Mouse (Mus musculus): ENCODE data around the gene Traf3ip3. TPM values are rescaled to one million over a fixed set of nuclear protein-coding genes. Genes with fewer than 3 reads are reported as not detected.

Traf3ip3 gene
- polyA plus RNA-seq, 1 experiment: 0.19 TPM

DNA sequence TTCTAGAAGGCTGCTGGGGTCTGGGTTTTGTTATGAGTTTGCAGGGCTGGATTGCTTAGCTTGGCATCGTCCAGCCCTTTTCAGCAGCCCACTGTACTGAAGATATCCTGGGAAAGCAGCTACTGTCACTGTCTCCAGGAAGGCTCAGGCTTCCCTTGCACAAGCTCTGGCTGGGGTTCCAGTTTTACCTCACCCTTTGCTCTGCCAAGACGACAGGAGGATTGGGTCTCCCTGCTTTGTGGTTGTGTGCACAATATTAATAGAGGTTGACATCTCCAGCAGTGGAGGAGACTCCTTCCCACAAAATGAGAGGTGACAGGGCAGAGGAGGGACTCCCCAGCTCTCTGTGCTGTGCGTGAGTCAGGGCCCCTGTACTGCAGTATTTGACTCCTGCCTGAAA is 52.3 kb downstream of the Traf3ip3 start:
- Histone ChIP-seq H3K27ac (ENCODE audit: control insufficient read depth, insufficient read depth, low read depth, low read length) (no peak overlapping the region), H3K36me3 (ENCODE audit: control insufficient read depth, insufficient read depth, low read length) (no peaks in the 10 kb centered on the region), H3K27me3 (ENCODE audit: control insufficient read depth, insufficient read depth, low read length) (peaks cover 4% of the 10 kb centered on the region; the same call in 1 of the 2 replicates), H3K4me1 (ENCODE audit: control insufficient read depth, insufficient read depth, low read length) (peaks cover 14% of the 10 kb centered on the region), H3K4me3 (ENCODE audit: control insufficient read depth, low read depth, low read length) (no peak overlapping the region)
- TF ChIP-seq CTCF (IDR thresholded peaks at IDR 0.05; ENCODE audit: control insufficient read depth, insufficient read depth, insufficient replicate concordance, low read depth, low read length) (no peak), POLR2A (IDR thresholded peaks at IDR 0.05; ENCODE audit: control insufficient read depth, low read depth, low read length) (no peak)

DNA sequence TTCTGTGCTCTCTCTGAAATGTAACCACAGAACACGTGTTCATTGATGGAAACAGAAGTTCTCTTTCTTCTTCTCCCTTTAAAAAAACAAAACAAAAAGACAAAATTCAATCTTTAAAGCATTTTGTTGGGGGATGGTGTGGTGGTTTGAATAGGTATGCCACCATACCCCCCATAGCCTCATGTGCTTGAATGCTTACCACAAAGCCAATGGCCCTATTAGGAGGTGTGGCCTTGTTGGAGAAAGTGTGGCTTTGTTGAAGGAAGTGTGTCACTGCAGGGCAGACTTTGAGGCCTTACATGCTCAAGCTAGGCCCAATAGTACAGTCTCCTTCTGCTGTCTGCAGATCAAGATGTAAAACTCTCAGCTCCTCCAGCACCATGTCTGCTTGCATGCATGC is 55.1 kb downstream of the Traf3ip3 start:
- H3K27ac ChIP-seq (ENCODE audit: control insufficient read depth, insufficient read depth, low read depth, low read length): no peak overlapping the region
- H3K27me3 ChIP-seq (ENCODE audit: control insufficient read depth, insufficient read depth, low read length): no peaks in the 10 kb centered on the region
- no peaks in the 10 kb centered on the region for H3K4me1 ChIP-seq (ENCODE audit: control insufficient read depth, insufficient read depth, low read length)
- H3K4me3 ChIP-seq (ENCODE audit: control insufficient read depth, low read depth, low read length): no peak overlapping the region
- TF ChIP-seq CTCF (IDR thresholded peaks at IDR 0.05; ENCODE audit: control insufficient read depth, insufficient read depth, insufficient replicate concordance, low read depth, low read length) (no peak), POLR2A (IDR thresholded peaks at IDR 0.05; ENCODE audit: control insufficient read depth, low read depth, low read length) (no peak)
- H3K36me3 ChIP-seq (ENCODE audit: control insufficient read depth, insufficient read depth, low read length): no peaks in the 10 kb centered on the region

- Histone ChIP-seq H3K36me3 (ENCODE audit: control insufficient read depth, insufficient read depth, low read length) (no peaks in the 10 kb centered on the region), H3K27ac (ENCODE audit: control insufficient read depth, insufficient read depth, low read depth, low read length) (no peak overlapping the region), H3K4me3 (ENCODE audit: control insufficient read depth, low read depth, low read length) (no peak overlapping the region), H3K4me1 (ENCODE audit: control insufficient read depth, insufficient read depth, low read length) (no peaks in the 10 kb centered on the region), H3K27me3 (ENCODE audit: control insufficient read depth, insufficient read depth, low read length) (no peaks in the 10 kb centered on the region)
- no peak for TF ChIP-seq CTCF (IDR thresholded peaks at IDR 0.05; ENCODE audit: control insufficient read depth, insufficient read depth, insufficient replicate concordance, low read depth, low read length)
- no peak for TF ChIP-seq POLR2A (IDR thresholded peaks at IDR 0.05; ENCODE audit: control insufficient read depth, low read depth, low read length)
These were observed 56.4 kb downstream of the Traf3ip3 start for GRCm38 (mm10) chr1:193145101-193145500.

- Histone ChIP-seq H3K36me3 (ENCODE audit: control insufficient read depth, insufficient read depth, low read length) (no peaks in the 10 kb centered on the region), H3K27me3 (ENCODE audit: control insufficient read depth, insufficient read depth, low read length) (no peaks in the 10 kb centered on the region), H3K4me3 (ENCODE audit: control insufficient read depth, low read depth, low read length) (no peak overlapping the region), H3K4me1 (ENCODE audit: control insufficient read depth, insufficient read depth, low read length) (no peaks in the 10 kb centered on the region), H3K27ac (ENCODE audit: control insufficient read depth, insufficient read depth, low read depth, low read length) (no peak overlapping the region)
- no peak for TF ChIP-seq CTCF (IDR thresholded peaks at IDR 0.05; ENCODE audit: control insufficient read depth, insufficient read depth, insufficient replicate concordance, low read depth, low read length)
- no peak for TF ChIP-seq POLR2A (IDR thresholded peaks at IDR 0.05; ENCODE audit: control insufficient read depth, low read depth, low read length)
These were observed 57.0 kb downstream of the Traf3ip3 start for GRCm38 (mm10) chr1:193144516-193144915.

GRCm38 (mm10) chr1:193142517-193143062 is 58.9 kb downstream of the Traf3ip3 start:
- Histone ChIP-seq H3K36me3 (ENCODE audit: control insufficient read depth, insufficient read depth, low read length) (no peaks in the 10 kb centered on the region), H3K27ac (ENCODE audit: control insufficient read depth, insufficient read depth, low read depth, low read length) (no peak overlapping the region), H3K27me3 (ENCODE audit: control insufficient read depth, insufficient read depth, low read length) (no peaks in the 10 kb centered on the region), H3K4me1 (ENCODE audit: control insufficient read depth, insufficient read depth, low read length) (no peaks in the 10 kb centered on the region), H3K4me3 (ENCODE audit: control insufficient read depth, low read depth, low read length) (no peak overlapping the region)
- TF ChIP-seq POLR2A (IDR thresholded peaks at IDR 0.05; ENCODE audit: control insufficient read depth, low read depth, low read length): no peak

DNA sequence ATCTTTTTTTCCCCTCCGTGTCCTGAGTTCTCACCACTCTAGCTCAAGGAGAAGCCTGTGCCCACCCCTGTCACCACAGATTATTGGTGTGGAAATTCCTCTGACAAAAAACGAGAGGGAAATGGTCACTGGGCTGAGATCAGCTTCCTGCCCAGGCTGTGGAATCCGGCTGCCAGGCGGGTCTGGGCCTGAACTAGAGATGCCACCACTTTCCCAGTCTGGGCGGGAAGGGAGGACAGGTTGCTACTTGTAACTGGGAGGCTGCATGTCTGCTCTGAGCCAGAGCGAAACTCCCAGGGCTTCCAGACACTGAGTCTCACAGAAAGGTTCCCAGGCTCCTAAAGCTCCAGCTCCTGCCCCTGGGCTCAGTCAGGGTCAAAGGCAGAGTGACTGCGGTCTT is 60.4 kb downstream of the Traf3ip3 start:
- Histone ChIP-seq H3K4me1 (ENCODE audit: control insufficient read depth, insufficient read depth, low read length) (no peaks in the 10 kb centered on the region), H3K27ac (ENCODE audit: control insufficient read depth, insufficient read depth, low read depth, low read length) (no peak overlapping the region), H3K36me3 (ENCODE audit: control insufficient read depth, insufficient read depth, low read length) (no peaks in the 10 kb centered on the region), H3K4me3 (ENCODE audit: control insufficient read depth, low read depth, low read length) (peak overlapping the region; percentile 13), H3K27me3 (ENCODE audit: control insufficient read depth, insufficient read depth, low read length) (no peaks in the 10 kb centered on the region)
- TF ChIP-seq POLR2A (IDR thresholded peaks at IDR 0.05; ENCODE audit: control insufficient read depth, low read depth, low read length) (no peak), CTCF (IDR thresholded peaks at IDR 0.05; ENCODE audit: control insufficient read depth, insufficient read depth, insufficient replicate concordance, low read depth, low read length) (no peak)

DNA sequence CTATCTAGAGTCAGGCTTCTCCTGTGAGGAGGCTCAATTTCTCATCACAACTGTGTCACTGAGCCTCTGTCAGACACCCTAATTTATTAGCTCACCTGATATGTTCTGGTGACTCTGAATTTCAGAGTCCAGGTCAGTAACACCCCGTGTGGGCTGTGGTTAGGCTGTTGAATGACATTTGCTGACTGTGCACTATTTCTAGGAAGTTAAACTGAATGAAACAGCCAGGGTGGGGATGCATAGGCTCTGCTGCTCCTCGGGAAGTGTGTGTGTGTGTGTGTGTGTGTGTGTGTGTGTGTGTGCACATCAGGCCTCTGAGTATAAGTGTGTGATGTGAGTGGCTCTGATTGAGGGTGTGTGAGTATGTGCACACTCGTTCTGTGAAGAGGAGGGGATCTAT is 62.8 kb downstream of the Traf3ip3 start:
- Histone ChIP-seq H3K36me3 (ENCODE audit: control insufficient read depth, insufficient read depth, low read length) (no peaks in the 10 kb centered on the region), H3K27me3 (ENCODE audit: control insufficient read depth, insufficient read depth, low read length) (no peaks in the 10 kb centered on the region), H3K27ac (ENCODE audit: control insufficient read depth, insufficient read depth, low read depth, low read length) (no peak overlapping the region), H3K4me1 (ENCODE audit: control insufficient read depth, insufficient read depth, low read length) (no peaks in the 10 kb centered on the region), H3K4me3 (ENCODE audit: control insufficient read depth, low read depth, low read length) (no peak overlapping the region)
- TF ChIP-seq CTCF (IDR thresholded peaks at IDR 0.05; ENCODE audit: control insufficient read depth, insufficient read depth, insufficient replicate concordance, low read depth, low read length): no peak

- TF ChIP-seq POLR2A (IDR thresholded peaks at IDR 0.05; ENCODE audit: control insufficient read depth, low read depth, low read length) (no peak), CTCF (IDR thresholded peaks at IDR 0.05; ENCODE audit: control insufficient read depth, insufficient read depth, insufficient replicate concordance, low read depth, low read length) (no peak)
- H3K4me1 ChIP-seq (ENCODE audit: control insufficient read depth, insufficient read depth, low read length): no peaks in the 10 kb centered on the region
- no peak overlapping the region for H3K27ac ChIP-seq (ENCODE audit: control insufficient read depth, insufficient read depth, low read depth, low read length)
- no peaks in the 10 kb centered on the region for H3K27me3 ChIP-seq (ENCODE audit: control insufficient read depth, insufficient read depth, low read length)
- no peaks in the 10 kb centered on the region for H3K36me3 ChIP-seq (ENCODE audit: control insufficient read depth, insufficient read depth, low read length)
- no peak overlapping the region for H3K4me3 ChIP-seq (ENCODE audit: control insufficient read depth, low read depth, low read length)
These were observed 63.4 kb downstream of the Traf3ip3 start for GRCm38 (mm10) chr1:193138087-193138486.

Data from testis, adult 2 months (tissue).